ENCODE assay signal across 19 mouse cellular contexts in genomic region chr17:26628479-26628878, GRCm38 (mm10). TPM values are rescaled to one million over a fixed set of nuclear protein-coding genes. Genes with fewer than 3 reads are reported as not detected.
A peak's percentile ranks its signal among the peaks of the same experiment; 100 is the strongest.
DNase-seq lines count a peak whose midpoint lies in the region; ATAC-seq and TF ChIP-seq lines count a peak whose summit lies in the region.
"Had no signal": no experiment of that assay in that cellular context is flagged by ENCODE, and none has a peak within 500 bp of the region (broad histone marks: within the 10 kb centered on the region; RNA-seq: fewer than 3 reads in every experiment).

No protein-coding gene starts in this region.

- no peak overlapping the region for H3K4me3 ChIP-seq in layer of hippocampus, adult 2 months
- H3K4me3 ChIP-seq: embryonic facial prominence, embryonic 12.5 days; heart, embryonic 13.5 days; hindbrain, embryonic 10.5 days; liver, embryonic 13.5 days had no signal

- no peak for ATAC-seq in CD4-positive, CD25-positive, alpha-beta regulatory T cell, adult 4 months
- ATAC-seq: inflammation-experienced regulatory T-cells, adult 6 months; Patski had no signal

- no peak overlapping the region for H3K27ac ChIP-seq in layer of hippocampus, adult 2 months
- H3K27ac ChIP-seq: embryonic facial prominence, embryonic 12.5 days; heart, embryonic 13.5 days; hindbrain, embryonic 10.5 days; liver, embryonic 13.5 days had no signal

- DNase-seq in CD4-positive, CD25-positive, alpha-beta regulatory T cell, adult 2 months (ENCODE audit: low read depth, low spot score): peak; percentile 42
- no peak for DNase-seq in layer of hippocampus, adult 2 months (ENCODE audit: low spot score in 2 of 2)
- no peak for DNase-seq in layer of hippocampus, postnatal 25 days (ENCODE audit: extremely low spot score in 1 of 2, low spot score in 1 of 2)
- peak; percentile 22 for DNase-seq in thymus, postnatal 0 days (ENCODE audit: low spot score)
- no peak for DNase-seq in thymus, adult 18-20 months
- no peak for DNase-seq in ovary, postnatal 10 days (ENCODE audit: low spot score)
- no peak for DNase-seq in spleen, postnatal 4 days (ENCODE audit: low spot score in 2 of 2)
- DNase-seq: cerebellum, adult 11-12 months; cerebellum, postnatal 36 days; layer of hippocampus, adult 9-11 months; liver, embryonic 13.5 days; midbrain, embryonic 14.5 days; right cerebral cortex, postnatal 4 days had no signal

- TF ChIP-seq CTCF in layer of hippocampus, adult 2 months (conservative IDR thresholded peaks at IDR 0.05): peak; percentile 41

RNA-seq across cellular contexts. Expression of gene Atp6v0e, which starts 34.6 kb away (rescaled TPM):
- 100 to 1,000 TPM; 354 to 386 TPM for polyA plus RNA-seq in CD4-positive, CD25-positive, alpha-beta regulatory T cell, adult 4 months (2017; shearing (Covaris generic))
- 10 to 100 TPM; 47.0 to 56.7 TPM for total RNA-seq in layer of hippocampus, adult 2 months (2021)
- total RNA-seq in layer of hippocampus, postnatal 25 days (2021): 10 to 100 TPM; 42.8 to 55.1 TPM
- polyA plus RNA-seq in thymus, postnatal 0 days (2015; fragmentation: Nextera tagmentation; extraction: Ambion mirVana): 352 and 361 TPM in 2 replicates

Comparison
In these comparisons a context has a peak if more than half of its experiments do, and no peak if none do; other contexts are left out.
1. DNase-seq: peak in CD4-positive, CD25-positive, alpha-beta regulatory T cell, adult 2 months (single experiment) and thymus, postnatal 0 days (single experiment); none in layer of hippocampus, adult 2 months (0 of 2), layer of hippocampus, postnatal 25 days (0 of 2), thymus, adult 18-20 months (0 of 2), ovary, postnatal 10 days (single experiment) and spleen, postnatal 4 days (0 of 2).